Mouse (Mus musculus) gastrocnemius, postnatal 25 days (tissue): ENCODE measurements around the gene Ar. TPM values are rescaled to one million over a fixed set of nuclear protein-coding genes. Genes with fewer than 3 reads are reported as not detected.

Experiments used
- DNase-seq: peaks from one replicate; pipeline ENCODE4 v3.0.0; 2022
- long read RNA-seq, 2 experiments: library from polyadenylated mRNA; stranded (forward); transcript quantifications; one replicate each; pipeline ENCODE4 v2.0.0; 2021
- total RNA-seq, 2 experiments: library from RNA; stranded (reverse); gene quantifications; 1 replicate in 1 of 2; 2 replicates in 1 of 2; pipeline ENCODE4 v1.2.3; 2021

The Ar gene
- 10 to 100 TPM in 1 of 2 experiments, 1 to 10 TPM in 1; 7.1 to 13.4 TPM for total RNA-seq
- long read RNA-seq, experiment 1, full-length matches to known transcripts, result 3 of 5 reads
- long read RNA-seq, experiment 1, partial matches to known transcripts, result 0 of 5 reads
- long read RNA-seq, experiment 1, other reads (novel, unspliced or antisense), result 2 of 5 reads
- long read RNA-seq, experiment 2, full-length matches to known transcripts, result 5 of 7 reads
- long read RNA-seq, experiment 2, partial matches to known transcripts, result 0 of 7 reads
- long read RNA-seq, experiment 2, other reads (novel, unspliced or antisense), result 2 of 7 reads

- DNase-seq, result peak; percentile 50
Observed at GRCm38 (mm10) chrX:98148531-98149342, at the start of gene Ar. Ar (plus strand) TSS chrX:98148769.

DNA sequence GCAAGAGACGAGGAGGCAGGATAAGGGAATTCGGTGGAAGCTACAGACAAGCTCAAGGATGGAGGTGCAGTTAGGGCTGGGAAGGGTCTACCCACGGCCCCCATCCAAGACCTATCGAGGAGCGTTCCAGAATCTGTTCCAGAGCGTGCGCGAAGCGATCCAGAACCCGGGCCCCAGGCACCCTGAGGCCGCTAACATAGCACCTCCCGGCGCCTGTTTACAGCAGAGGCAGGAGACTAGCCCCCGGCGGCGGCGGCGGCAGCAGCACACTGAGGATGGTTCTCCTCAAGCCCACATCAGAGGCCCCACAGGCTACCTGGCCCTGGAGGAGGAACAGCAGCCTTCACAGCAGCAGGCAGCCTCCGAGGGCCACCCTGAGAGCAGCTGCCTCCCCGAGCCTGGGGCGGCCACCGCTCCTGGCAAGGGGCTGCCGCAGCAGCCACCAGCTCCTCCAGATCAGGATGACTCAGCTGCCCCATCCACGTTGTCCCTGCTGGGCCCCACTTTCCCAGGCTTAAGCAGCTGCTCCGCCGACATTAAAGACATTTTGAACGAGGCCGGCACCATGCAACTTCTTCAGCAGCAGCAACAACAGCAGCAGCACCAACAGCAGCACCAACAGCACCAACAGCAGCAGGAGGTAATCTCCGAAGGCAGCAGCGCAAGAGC lies 1.3 kb downstream of the Ar start:
- DNase-seq, result peak; percentile 12

DNA sequence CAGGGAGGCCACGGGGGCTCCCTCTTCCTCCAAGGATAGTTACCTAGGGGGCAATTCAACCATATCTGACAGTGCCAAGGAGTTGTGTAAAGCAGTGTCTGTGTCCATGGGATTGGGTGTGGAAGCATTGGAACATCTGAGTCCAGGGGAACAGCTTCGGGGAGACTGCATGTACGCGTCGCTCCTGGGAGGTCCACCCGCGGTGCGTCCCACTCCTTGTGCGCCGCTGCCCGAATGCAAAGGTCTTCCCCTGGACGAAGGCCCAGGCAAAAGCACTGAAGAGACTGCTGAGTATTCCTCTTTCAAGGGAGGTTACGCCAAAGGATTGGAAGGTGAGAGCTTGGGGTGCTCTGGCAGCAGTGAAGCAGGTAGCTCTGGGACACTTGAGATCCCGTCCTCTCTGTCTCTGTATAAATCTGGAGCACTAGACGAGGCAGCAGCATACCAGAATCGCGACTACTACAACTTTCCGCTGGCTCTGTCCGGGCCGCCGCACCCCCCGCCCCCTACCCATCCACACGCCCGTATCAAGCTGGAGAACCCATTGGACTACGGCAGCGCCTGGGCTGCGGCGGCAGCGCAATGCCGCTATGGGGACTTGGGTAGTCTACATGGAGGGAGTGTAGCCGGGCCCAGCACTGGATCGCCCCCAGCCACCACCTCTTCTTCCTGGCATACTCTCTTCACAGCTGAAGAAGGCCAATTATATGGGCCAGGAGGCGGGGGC lies 2.0 kb downstream of the Ar start:
- peak; percentile 21 for DNase-seq

DNA sequence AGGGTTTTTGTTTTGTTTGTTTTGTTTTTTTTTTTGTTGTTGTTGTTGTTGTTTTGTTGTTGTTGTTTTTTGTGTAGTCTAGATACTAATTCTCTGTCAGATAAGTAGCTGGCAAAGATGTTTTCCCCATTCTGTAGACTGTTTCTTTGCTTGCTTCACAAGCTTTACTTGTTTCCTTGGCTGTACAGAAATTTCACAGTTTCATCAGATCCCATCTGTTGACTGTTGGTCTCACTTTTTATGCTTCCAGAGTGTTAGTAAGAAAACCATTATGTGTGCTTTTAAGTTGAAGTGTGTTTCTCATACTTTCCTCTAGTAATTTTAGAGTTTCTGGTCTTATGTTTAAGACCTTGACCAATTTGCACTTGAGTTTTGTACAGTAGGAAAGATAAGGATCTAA lies 41.2 kb downstream of the Ar start:
- no peak for DNase-seq

DNA sequence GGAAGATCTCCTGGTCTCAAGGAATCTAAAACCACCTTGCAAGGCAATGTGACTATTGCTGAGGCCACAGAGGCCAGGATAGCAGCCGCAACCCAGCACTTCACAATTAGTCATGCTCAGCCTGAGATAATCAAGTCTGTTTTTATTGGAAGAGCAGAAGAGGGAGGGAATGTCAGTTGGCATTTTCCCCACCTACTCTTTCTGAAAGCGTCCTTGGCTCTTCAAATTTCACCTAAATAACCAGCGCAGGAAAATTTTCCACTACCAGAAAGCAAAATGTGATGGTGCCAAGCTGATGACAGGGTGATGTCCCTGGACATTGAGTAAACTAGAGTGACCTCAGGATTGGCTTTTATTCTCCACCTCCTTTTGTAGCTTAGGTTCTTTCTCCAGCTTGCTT lies 57.2 kb downstream of the Ar start:
- no peak for DNase-seq

GRCm38 (mm10) chrX:98207166-98207565 lies 58.6 kb downstream of the Ar start:
- no peak for DNase-seq

DNA sequence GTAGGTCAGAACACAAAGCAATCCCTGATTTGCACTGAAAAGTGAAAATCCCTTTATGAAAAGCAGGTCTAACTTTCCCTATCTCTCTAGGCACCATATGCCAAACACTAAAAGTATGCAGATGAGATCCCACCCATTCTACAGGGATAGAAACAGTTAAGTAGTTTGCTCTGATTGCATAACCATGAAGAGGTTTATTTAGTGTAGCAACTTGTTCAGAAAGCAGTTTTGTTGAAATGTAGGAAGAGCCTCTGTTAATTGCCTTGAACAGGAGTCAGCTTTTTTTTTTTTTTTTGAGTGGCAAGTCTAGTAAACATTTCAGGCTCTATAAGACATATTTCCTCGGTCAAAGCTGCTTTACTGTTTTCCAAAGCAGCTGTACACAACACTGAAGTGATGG lies 67.5 kb downstream of the Ar start:
- DNase-seq, result no peak

- DNase-seq, result no peak
Observed at GRCm38 (mm10) chrX:98239011-98239410, 90.4 kb downstream of the Ar start.

DNA sequence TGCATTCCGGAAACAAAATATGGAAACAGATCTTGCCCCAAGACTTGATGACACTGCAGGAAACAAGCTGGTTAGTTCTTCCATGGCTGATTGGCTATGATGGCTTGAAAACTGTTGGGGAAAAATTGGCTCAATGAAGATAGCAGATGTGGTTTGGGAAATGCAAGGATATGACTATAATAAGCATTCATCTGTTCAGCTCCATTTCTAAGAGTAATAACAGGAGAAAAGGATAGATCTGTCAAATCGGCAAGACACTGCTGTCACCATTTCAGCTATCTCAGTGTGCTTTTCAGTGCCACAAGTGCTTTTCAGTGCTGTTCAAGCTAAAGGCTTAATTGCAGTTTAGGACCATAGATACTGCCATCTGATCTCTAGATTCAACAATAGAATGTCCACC lies 96.5 kb downstream of the Ar start:
- no peak for DNase-seq

- DNase-seq, result no peak
Observed at GRCm38 (mm10) chrX:98248363-98248762, 99.8 kb downstream of the Ar start.

DNA sequence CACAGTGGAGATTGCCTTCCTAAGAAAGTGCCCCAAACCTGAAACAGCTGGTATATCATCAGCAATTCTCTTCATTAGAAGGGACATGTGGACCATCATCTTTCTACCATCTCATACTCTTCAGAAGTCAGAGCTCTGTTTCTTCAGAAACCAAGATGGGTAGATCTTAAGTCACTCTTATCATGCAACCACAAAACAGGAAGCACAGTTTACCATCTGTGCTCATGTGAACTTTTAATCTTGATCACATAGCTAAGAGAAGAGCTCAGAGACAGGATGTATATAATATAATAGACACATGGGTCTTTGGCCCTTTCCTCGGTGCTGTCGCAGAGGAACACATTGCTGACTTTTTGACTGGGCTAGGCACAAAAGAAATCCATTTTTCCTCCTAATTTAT lies 111.1 kb downstream of the Ar start:
- DNase-seq, result no peak

DNA sequence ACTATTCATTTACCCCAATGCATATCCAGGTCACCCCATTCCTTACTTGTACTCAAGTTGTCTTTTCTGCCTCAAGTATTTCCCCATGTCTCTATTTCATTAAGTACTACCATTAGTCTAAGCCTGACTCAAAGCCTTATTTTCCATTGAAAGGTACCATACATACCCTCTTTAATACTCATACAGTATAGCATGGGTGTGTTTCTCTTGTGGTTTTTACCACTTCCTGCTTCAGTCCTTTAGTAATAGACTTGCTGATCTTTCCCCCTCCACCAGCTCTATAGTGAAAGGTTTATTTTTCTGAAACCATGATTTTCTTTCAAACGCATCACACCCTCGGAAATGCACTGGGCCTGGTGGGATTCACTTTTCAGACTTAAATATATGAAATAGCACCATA lies 117.2 kb downstream of the Ar start:
- no peak for DNase-seq

DNA sequence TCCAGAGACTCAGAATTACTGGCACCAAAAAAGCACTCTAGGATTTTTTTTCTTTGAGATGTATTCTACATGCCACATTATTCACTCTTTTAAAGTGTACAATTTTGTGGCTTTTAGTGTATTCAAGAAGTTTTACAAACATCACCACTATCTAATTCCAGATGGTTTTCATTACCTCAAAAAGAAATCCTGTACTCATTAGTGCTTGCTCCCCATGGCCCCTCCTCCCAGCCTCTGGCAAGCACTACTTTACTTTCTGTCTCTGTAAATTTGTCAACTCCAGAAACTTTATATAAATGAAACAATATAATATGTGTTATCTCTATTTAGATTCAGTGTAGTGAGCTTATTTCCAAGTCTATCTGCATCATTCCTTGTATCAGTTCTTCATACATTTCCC lies 122.8 kb downstream of the Ar start:
- DNase-seq, result no peak

DNA sequence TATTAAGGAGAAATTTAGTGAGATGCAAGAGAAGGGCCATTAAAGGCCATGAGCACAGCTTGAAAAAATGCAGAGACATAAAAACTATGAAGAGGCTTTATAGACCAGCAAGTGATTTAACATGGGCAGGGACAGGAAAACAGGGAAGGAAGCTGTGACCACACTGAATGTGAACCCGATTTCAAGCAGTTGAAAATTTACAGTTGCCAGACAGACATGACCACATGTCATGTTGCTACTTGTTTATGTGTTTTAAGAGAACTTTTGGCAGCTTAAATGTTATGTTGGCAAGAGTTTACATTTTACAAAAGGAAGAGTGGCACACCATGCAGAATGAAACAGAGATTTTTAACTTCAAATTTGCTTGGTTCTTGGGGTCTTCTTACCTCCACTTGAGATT lies 143.2 kb downstream of the Ar start:
- no peak for DNase-seq

GRCm38 (mm10) chrX:98300685-98301084 lies 152.1 kb downstream of the Ar start:
- DNase-seq, result no peak

GRCm38 (mm10) chrX:98301924-98302323 lies 153.4 kb downstream of the Ar start:
- no peak for DNase-seq

DNA sequence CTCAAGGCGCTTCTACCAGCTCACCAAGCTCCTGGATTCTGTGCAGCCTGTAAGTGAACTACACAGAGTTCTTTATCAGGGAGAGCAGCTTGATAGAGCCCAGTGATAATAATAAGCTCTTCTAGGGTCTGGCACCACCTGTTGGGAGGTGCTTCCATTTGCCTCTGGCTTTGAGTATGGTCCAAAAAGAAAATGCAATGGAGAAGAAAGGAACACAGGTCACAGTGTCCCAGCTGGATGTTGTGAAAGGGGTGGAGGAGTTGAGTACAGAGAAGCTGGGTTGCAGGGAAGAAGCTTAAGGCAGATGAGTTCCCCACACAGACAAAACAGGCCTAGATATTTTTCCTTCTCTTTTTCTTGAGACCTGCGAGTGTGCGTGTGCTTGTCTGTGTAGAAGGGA lies 167.4 kb downstream of the Ar start:
- no peak for DNase-seq

DNA sequence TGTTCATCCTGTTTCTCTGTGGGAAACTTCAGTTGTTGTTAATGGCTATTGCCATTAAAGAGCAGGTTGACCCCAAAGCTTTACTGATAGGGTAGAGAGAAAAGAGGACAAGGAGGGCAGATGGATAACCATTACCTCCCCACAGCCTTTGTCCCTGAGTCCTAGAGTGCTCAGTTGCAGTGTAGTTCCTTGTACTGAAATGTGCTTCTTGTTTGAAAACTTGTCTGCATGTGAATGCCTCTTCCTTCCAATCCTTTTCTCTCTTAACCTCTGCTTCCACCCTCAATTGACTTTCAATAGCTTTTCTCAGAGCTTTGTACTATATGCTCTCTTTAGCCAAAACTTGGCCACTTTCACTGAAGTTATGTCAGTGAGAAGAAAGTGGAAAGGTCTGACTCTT lies 168.9 kb downstream of the Ar start:
- no peak for DNase-seq

DNA sequence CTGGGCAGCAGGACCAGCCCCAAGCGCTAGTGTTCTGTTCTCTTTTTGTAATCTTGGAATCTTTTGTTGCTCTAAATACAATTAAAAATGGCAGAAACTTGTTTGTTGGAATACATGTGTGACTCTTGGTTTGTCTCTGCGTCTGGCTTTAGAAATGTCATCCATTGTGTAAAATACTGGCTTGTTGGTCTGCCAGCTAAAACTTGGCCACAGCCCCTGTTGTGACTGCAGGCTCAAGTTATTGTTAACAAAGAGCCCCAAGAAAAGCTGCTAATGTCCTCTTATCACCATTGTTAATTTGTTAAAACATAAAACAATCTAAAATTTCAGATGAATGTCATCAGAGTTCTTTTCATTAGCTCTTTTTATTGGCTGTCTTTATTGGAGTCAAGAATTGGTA lies 174.5 kb downstream of the Ar start:
- no peak for DNase-seq

- peak; percentile 4 for DNase-seq
Observed at GRCm38 (mm10) chrX:98347481-98347880, 198.9 kb downstream of the Ar start.

DNA sequence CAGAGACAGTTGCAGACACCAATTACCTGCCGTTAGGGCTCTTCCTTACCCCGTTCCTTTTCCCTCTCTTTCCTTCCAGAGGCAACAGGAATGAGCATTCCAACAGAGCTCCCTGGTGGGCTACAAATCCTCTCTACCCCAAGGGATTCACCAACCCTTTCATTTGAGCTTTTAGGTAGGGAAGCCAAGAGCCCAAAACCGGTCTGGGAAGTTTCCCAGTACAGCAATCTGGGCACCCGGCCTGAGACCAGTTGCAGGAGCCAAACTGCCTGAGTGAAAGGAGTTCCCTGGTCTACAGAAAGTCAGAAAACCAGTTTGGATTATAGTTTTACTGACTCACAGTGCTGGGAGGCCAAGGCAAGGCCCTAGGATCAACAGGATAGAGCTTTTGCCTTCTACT lies 199.5 kb downstream of the Ar start:
- peak; percentile 70 for DNase-seq
